Mouse (Mus musculus) spleen, adult 18-20 months (tissue): ENCODE measurements around the gene Faap20.

Experiments used
- DNase-seq, 2 experiments: peaks; one replicate each; pipeline ENCODE4 v3.0.0; 2022; ENCODE audit warnings: mixed read lengths in 2 of 2

The Faap20 gene

DNA sequence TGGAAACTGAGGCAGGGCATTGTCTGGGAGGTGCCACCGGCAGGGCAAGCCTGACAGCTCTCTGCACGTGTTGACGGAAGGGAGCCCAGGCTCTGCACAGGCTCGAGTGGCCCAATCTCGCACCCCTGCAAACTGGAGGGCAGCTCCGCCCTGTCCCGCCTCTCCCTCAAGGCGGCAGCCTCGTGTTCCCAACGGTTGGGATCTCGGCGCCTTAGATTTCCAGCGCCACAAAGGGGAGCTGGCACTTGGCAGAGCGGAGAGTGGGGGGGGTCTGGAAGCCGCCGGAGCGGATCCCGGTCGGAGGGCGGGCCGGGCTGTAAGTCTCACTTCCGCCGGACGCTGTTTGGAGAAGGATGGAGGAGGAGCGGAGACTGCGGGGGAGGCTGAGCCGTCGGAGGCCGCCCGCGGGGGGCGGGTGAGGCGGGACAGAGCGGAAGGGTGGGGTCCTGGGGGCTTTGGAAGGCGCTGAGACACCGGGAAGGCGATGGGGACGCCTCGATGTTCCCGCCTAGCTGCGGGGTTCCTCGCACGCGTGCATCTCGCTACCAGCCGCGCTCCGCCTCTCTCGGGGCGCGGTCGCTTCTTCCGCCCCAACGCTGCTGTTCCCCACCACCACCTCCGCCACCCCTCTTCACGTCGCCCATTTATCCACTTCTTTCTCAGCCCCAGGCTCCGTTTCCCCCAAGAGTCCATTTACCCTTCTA lies at the start of gene Faap20:
Gene Faap20, plus strand, starts transcription at position 155 of the 704 bp plus-strand sequence.
- DNase-seq, result peak; percentile 78 to 81

DNA sequence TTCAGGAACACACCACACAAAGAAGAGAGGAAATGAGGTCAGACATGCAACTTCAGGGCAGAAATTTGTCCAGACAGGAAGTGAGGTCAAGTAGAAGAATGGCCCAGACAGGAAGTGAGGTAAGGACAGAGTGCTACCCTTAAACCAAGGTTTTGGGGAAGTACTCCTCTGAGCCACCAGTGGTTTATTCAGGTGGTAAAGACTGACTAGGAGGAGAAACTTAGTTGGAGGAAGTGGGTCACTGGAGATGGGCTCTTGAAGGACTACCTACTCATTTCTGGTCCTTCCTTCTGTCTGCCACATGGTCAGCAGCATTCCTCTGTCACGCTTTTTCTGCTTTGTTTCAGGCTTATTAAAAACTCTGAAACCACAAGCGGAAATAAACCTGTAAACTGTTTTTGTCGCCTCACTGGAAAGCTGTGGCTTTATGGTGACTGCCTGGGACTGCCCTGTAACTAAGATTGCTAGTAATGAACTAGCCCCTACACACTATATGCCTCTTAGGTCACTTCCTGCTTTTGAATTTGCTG lies 48.7 kb upstream of the Faap20 start:
- DNase-seq, result no peak

DNA sequence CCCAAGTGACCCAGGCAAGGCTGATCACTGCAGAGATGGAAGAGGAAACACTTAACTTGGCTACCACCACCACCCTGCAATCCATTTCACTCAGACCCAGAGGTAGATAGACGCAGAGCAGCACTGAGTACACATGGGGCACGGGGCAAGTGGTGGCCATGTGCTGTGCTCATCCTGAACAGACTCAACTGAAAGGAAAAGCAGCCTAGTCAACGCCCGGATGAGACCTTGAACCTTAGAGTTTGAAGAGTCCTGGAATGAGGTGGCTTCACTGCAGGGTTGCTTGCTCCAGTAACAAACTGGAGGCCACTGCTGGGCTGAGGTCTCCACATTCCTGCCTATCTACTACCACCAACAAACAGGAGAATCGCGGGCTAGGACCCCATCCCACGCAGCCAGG lies 47.8 kb upstream of the Faap20 start:
- no peak for DNase-seq

- DNase-seq, result no peak
These were observed 43.7 kb upstream of the Faap20 start for GRCm38 (mm10) chr4:155205919-155206318.

DNA sequence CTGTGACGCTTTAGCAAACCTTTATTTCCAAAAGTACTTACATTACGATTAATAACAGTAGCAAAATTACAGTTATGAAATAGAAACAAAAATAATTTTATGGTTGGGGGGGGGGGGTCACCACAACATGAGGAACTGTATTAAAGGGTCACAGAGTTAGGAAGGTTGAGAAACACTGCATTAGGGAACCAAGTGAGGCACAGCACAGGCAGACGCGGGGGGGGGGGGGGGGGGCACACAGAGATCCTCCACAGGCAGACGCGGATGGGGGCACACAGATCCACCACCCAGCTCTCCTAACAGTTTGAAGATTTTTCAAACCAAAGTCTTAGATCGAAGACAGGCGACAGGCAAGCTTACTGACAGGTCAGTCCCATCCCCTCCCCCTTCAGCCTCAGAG lies 43.1 kb upstream of the Faap20 start:
- DNase-seq, result no peak

DNA sequence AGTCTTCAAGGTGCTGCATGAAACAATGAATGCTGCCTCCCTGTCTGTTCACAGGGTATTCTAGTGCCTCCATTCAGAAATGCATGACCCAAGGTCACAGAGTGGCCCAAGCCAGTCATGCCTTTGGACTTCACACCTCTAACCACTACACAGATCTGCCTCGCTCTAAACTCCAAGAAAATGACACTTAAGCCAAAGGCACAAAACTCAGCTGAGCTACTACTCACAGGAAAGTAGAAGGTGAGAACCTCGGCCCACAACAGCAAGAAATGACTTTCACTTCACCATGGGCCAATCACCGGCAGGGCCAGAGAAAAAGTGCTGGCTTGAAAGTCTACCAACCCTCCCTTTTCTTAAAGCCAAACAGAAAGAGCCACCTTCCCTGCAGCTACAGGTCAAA lies 41.8 kb upstream of the Faap20 start:
- DNase-seq, result no peak

GRCm38 (mm10) chr4:155208613-155209012 lies 41.0 kb upstream of the Faap20 start:
- DNase-seq, result no peak

- DNase-seq, result no peak
These were observed 40.5 kb upstream of the Faap20 start for GRCm38 (mm10) chr4:155209079-155209478.

- no peak for DNase-seq
These were observed 40.1 kb upstream of the Faap20 start for GRCm38 (mm10) chr4:155209494-155209893.

DNA sequence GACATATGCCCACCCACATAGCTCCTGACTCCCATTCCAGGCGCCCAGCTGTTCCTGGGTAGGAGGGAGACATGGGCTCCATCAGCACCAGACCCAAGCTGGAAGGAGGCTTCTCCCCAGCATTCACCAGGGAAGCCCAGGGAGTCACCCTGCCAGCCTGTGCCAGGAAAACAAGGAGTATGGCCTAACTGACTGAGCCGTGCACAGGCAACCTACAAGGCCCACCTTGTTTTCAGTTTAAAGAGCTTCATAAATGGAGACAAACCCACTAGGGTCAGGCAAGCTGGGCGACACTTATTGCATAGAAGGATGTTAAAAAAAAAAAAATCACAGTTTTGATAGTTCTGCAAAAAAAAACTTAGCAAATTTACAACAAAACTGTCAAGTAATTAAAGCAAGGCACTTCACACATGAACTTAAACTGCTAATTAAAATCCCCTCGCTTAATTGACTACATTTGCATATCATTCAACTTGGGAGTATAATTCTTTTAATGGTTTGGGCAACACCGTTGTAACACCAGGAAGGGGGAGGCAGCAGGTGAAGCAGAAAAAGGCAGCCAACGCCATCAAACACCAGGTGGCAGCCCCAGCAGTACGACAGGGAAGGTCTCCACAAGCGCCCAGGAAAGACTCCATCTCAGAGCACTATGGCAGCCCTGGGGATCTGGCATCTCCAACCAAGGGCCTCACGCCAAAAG lies 36.4 kb upstream of the Faap20 start:
- DNase-seq, result no peak

DNA sequence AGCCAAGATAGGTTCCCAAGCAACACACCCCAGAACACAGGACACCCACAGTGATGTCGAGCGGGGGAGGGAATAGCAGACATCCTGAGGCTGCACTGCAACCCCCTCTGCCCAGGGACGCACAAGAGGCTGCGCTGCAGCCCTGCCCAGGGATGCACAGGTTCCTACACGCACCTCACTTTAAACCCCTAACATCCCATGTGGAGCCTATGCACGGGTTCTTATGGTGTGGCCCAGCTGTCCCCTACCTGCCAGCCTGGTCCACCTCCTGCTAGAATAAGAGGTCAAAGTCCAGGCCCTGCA lies 35.9 kb upstream of the Faap20 start:
- no peak for DNase-seq

GRCm38 (mm10) chr4:155214188-155214587 lies 35.4 kb upstream of the Faap20 start:
- no peak for DNase-seq

GRCm38 (mm10) chr4:155214793-155215192 lies 34.8 kb upstream of the Faap20 start:
- no peak for DNase-seq

DNA sequence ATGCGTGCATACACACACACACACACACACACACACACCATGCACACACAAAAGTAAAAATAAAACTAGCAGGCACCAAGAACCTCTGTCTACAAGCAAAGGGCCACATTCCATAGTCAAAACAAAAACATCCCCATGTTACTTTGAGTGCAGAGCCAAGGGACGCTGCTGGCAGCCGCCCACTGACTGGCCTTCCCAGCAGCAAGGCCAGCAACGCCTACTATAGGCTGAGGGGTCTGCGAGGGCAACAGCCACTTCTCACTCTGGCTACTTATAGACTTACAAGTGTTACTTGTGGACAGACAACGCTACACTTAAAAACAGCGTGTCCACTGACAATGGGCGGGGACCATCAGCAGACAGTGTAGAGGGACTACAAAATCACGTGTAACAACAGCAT lies 34.4 kb upstream of the Faap20 start:
- no peak for DNase-seq

GRCm38 (mm10) chr4:155215773-155216630 lies 33.6 kb upstream of the Faap20 start:
- no peak for DNase-seq

- DNase-seq, result no peak
These were observed 32.1 kb upstream of the Faap20 start for GRCm38 (mm10) chr4:155217241-155218103.

GRCm38 (mm10) chr4:155218104-155218732 lies 31.4 kb upstream of the Faap20 start:
- no peak for DNase-seq

DNA sequence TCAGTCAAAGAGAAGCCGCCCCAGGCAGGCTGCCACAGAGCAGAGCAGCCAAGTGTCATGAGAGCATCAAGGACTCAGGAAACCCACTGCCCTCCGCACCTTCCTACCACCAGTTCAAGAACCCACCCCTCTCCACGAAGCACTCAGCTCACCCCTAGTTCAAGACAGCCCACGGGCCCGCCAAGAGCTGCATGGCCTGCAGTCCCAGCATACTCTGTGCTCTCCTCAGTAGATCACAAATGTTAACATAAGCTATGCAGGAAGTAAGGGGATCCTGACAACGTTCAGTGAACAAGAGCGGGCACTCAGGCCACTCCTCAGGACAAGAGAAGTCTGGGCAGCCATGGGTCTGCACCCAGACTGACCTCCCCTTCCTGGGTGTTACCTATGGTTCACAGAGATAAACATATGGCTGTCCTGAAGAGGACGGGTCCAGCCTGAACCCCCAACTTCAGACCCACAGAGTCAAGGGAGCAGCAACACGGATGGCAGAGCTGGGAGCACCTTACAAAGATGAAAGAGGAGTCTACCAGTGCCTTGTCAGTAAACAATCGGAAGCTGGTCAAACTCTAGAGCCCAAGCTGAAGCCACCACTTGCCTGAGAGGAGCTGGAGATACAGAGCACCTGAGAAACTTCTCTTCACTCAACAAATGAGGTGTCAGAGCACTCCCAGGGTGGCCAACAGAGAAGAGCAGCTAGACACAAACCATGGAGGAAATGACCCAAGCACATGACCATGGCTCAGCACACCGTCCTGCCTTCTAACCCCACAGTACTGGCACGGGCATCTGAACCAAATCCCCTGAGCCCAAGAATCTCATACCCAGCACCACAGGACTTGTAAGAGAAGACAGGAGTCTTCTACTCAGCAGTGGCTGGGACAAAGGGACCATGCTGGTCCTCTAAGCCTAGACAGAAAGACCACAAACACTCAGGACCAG lies 30.1 kb upstream of the Faap20 start:
- no peak for DNase-seq

DNA sequence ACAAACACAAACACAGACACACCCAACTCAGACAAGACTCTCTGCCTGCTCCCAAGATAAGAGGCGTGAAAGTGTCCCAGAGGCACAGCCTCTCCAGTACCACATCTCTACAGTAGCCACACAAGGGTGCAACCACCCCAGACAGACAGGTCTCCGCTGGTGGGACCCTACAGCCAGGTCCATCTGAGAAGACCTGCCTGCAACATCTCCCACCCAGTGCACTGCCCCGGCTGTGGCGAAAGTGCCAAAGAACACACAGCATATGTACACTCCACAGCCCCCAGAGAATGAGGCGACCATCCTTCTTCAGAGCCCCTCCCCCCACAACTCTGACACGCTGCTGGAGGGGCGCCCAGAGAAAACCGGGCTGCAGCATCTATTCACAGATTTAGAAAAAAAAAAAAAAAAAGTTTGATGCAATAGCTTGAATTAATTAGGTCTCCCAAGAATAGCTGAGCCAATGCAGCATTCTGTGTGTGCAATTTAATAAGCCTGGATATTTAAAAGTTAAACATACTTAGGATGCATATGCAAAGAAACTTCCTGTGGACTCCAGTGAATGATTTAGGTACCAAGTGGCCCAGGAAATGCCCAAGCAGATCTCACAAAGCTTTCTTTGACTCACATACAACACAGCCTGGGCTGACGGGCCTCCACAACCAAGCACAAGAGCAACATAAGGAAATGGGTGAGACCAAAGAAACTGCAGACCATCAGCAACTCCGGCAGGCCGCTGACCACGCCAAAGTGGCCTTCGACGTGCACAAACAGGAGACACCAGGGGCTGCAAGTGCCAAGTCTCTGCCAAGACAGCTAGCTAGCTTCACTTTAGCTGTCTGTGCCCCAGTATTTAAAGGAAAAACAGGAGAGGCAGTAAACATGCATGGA lies 29.1 kb upstream of the Faap20 start:
- DNase-seq, result peak in 1 of 2 experiments; percentile 22

DNA sequence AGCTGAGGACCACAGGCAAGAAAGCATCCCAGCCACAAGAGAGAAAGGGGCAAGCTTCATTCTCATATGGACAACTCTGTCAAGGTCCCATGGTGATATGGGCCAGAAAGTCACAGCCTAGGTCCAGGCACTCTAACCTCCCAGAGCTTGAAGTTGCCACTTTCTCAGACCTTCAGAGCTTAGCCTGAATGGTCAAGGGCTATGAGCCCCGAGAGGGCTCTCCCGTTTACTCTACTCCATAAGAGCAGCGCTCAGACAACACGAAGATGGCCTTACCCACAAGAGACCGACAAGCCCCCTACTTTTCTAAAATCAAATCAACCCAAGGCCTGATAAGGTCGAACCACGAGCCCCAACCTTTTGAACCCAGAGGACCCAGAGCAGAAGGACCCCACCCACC lies 28.5 kb upstream of the Faap20 start:
- DNase-seq, result no peak
